Mouse (Mus musculus): ENCODE data around the gene Itk. TPM values are rescaled to one million over a fixed set of nuclear protein-coding genes. Genes with fewer than 3 reads are reported as not detected.

Itk gene
- polyA plus RNA-seq, 1 experiment from 2014 or later: not detected

GRCm38 (mm10) chr11:46275302-46275701, 114.0 kb downstream of the Itk start:
- Histone ChIP-seq H3K9ac (ENCODE audit: low read depth, low read length) (no peak overlapping the region), H3K4me3 (ENCODE audit: low read depth, low read length) (no peak overlapping the region), H3K9me3 (ENCODE audit: control insufficient read depth, low read length) (no peaks in the 10 kb centered on the region), H3K4me2 (replicated peaks; ENCODE audit: low read depth, low read length) (no peak overlapping the region), H3K36me3 (ENCODE audit: control insufficient read depth, insufficient read depth, low read length) (0 out of 2 replicates have a peak, but pooled peaks cover 7% of the 10 kb centered on the region), H3K4me1 (replicated peaks; ENCODE audit: control insufficient read depth, insufficient read depth, low read length) (no peaks in the 10 kb centered on the region), H3K27me3 (ENCODE audit: control insufficient read depth, insufficient read depth, low read length) (no peaks in the 10 kb centered on the region), H3K27ac (ENCODE audit: low read depth, low read length) (no peak overlapping the region)
- DNase-seq (ENCODE audit: low spot score) (peak; percentile 84), ATAC-seq (ENCODE audit: low FRiP score) (peak; percentile 78; the same call in 1 of the 2 replicates)
- 23% methylated on average over 4 of the region's 6 CpGs for WGBS

Other genes starting within 250 kb of the Itk start
- 0.96 and 1.6 TPM in 2 replicates for gene Nipal4, start 223.0 kb downstream of the Itk start, polyA plus RNA-seq (2014; fragmentation: Nextera tagmentation; extraction: Ambion mirVana)
- 0.68 and 1.0 TPM in 2 replicates for gene Fndc9, start 154.0 kb downstream of the Itk start, polyA plus RNA-seq (2014; fragmentation: Nextera tagmentation; extraction: Ambion mirVana)
- gene Cyfip2, start 76.7 kb downstream of the Itk start, polyA plus RNA-seq (2014; fragmentation: Nextera tagmentation; extraction: Ambion mirVana): 56.7 and 60.0 TPM in 2 replicates
- not detected in 2 replicates for gene Fam71b, start 7.0 kb upstream of the Itk start, polyA plus RNA-seq (2014; fragmentation: Nextera tagmentation; extraction: Ambion mirVana)
- 104 and 109 TPM in 2 replicates for gene Med7, start 47.4 kb upstream of the Itk start, polyA plus RNA-seq (2014; fragmentation: Nextera tagmentation; extraction: Ambion mirVana)
- gene Havcr2, start 65.4 kb upstream of the Itk start, polyA plus RNA-seq (2014; fragmentation: Nextera tagmentation; extraction: Ambion mirVana): 0.06 and 0.25 TPM in 2 replicates
- gene Gm12169, start 134.7 kb upstream of the Itk start, polyA plus RNA-seq (2014; fragmentation: Nextera tagmentation; extraction: Ambion mirVana): not detected in 2 replicates
- not detected in 2 replicates for gene BC053393, start 182.0 kb upstream of the Itk start, polyA plus RNA-seq (2014; fragmentation: Nextera tagmentation; extraction: Ambion mirVana)
- not detected in 2 replicates for gene Dppa1, start 239.7 kb upstream of the Itk start, polyA plus RNA-seq (2014; fragmentation: Nextera tagmentation; extraction: Ambion mirVana)

Measured in hindbrain, embryonic 11.5 days (tissue).